Mouse (Mus musculus): ENCODE measurements at regions not wholly inside any gene's neighbourhood (a gene's known extent, or its start where the extent isn't known, plus 50 kb on each side); places are given as distances from the start of the nearest gene placed in this dataset.

- TF ChIP-seq EP300 (IDR thresholded peaks at IDR 0.05; ENCODE audit: low read depth) (no peak), CTCF (IDR thresholded peaks at IDR 0.05; ENCODE audit: low read depth) (no peak)
These were observed 276.1 kb downstream of the Rngtt start for GRCm38 (mm10) chr4:33586290-33586614.
